Comparison of ENCODE assay signal across 13 mouse cellular contexts in genomic region chr6:51633663-51634362, GRCm38 (mm10).
DNase-seq lines count a peak whose midpoint lies in the region; ATAC-seq lines count a peak whose summit lies in the region.
"Had no signal": no experiment of that assay in that cellular context is flagged by ENCODE, and none has a peak within 500 bp of the region (broad histone marks: within the 10 kb centered on the region; RNA-seq: fewer than 3 reads in every experiment).

No protein-coding gene starts in this region.

- H3K9me3 ChIP-seq in liver, embryonic 12.5 days (replicated peaks): no peaks in the 10 kb centered on the region
- no peaks in the 10 kb centered on the region for H3K9me3 ChIP-seq in forebrain, embryonic 11.5 days (ENCODE audit: control insufficient read depth, low read length)
- no peaks in the 10 kb centered on the region for H3K9me3 ChIP-seq in neural tube, embryonic 15.5 days (replicated peaks)
- H3K9me3 ChIP-seq: hindbrain, embryonic 13.5 days had no signal

- intact Hi-C loops in heart, postnatal 25 days (cut with DNase I): no loop called here

- peak overlapping the region; percentile 53 for H3K4me2 ChIP-seq in liver, embryonic 12.5 days
- H3K4me2 ChIP-seq in forebrain, embryonic 11.5 days (ENCODE audit: low read depth, low read length, severe bottlenecking): no peak overlapping the region
- no peak overlapping the region for H3K4me2 ChIP-seq in neural tube, embryonic 15.5 days
- H3K4me2 ChIP-seq: hindbrain, embryonic 13.5 days had no signal

- 15% methylated on average over 8 of the region's 8 CpGs for WGBS in liver, embryonic 12.5 days (ENCODE audit: insufficient replicate concordance)
- WGBS in forebrain, embryonic 11.5 days: 69% methylated on average over 8 of the region's 8 CpGs
- WGBS in neural tube, embryonic 15.5 days: 70% methylated on average over 8 of the region's 8 CpGs

- peaks cover 16% of the 10 kb centered on the region; the same call in 1 of the 2 replicates for H3K27me3 ChIP-seq in liver, embryonic 12.5 days (replicated peaks)
- no peaks in the 10 kb centered on the region for H3K27me3 ChIP-seq in forebrain, embryonic 11.5 days (ENCODE audit: control insufficient read depth, insufficient read depth, low read length)
- no peaks in the 10 kb centered on the region for H3K27me3 ChIP-seq in neural tube, embryonic 15.5 days (replicated peaks)
- H3K27me3 ChIP-seq: hindbrain, embryonic 13.5 days had no signal

- peak overlapping the region; percentile 46 for H3K9ac ChIP-seq in liver, embryonic 12.5 days
- H3K9ac ChIP-seq in forebrain, embryonic 11.5 days (ENCODE audit: low read length): no peak overlapping the region
- no peak overlapping the region for H3K9ac ChIP-seq in neural tube, embryonic 15.5 days (replicated peaks)
- H3K9ac ChIP-seq: hindbrain, embryonic 13.5 days had no signal

- 0 out of 2 replicates have a peak overlapping the region, but pooled peaks have one; percentile 10 for H3K4me3 ChIP-seq in liver, embryonic 12.5 days
- no peak overlapping the region for H3K4me3 ChIP-seq in forebrain, embryonic 11.5 days (ENCODE audit: low read depth, low read length)
- H3K4me3 ChIP-seq in neural tube, embryonic 15.5 days (replicated peaks): no peak overlapping the region
- H3K4me3 ChIP-seq: hindbrain, embryonic 13.5 days had no signal

- peak; percentile 92 for DNase-seq in heart, adult 11 months
- DNase-seq in heart, postnatal 25 days (ENCODE audit: low spot score): no peak
- DNase-seq in thymus, postnatal 0 days (ENCODE audit: low spot score): peak; percentile 34
- DNase-seq in thymus, postnatal 4 days: no peak
- no peak for DNase-seq in right cerebral cortex, postnatal 36 days (ENCODE audit: low spot score in 2 of 2)
- DNase-seq in forebrain, embryonic 11.5 days (ENCODE audit: low spot score): no peak
- DNase-seq: adrenal gland, postnatal 25 days; B cell, adult 2 months; cerebellum, adult 8-10 months; kidney, postnatal 36 days had no signal

- H3K27ac ChIP-seq in liver, embryonic 12.5 days: peak overlapping the region; percentile 74
- H3K27ac ChIP-seq in forebrain, embryonic 11.5 days (ENCODE audit: low read depth, low read length): no peak overlapping the region
- H3K27ac ChIP-seq in neural tube, embryonic 15.5 days (replicated peaks): no peak overlapping the region

- peaks cover 49% of the 10 kb centered on the region for H3K4me1 ChIP-seq in liver, embryonic 12.5 days
- no peaks in the 10 kb centered on the region for H3K4me1 ChIP-seq in forebrain, embryonic 11.5 days (replicated peaks; ENCODE audit: control insufficient read depth, insufficient read depth, low read length)
- H3K4me1 ChIP-seq in neural tube, embryonic 15.5 days: peaks cover 11% of the 10 kb centered on the region; the same call in 1 of the 2 replicates

- H3K36me3 ChIP-seq in liver, embryonic 12.5 days: no peaks in the 10 kb centered on the region
- no peaks in the 10 kb centered on the region for H3K36me3 ChIP-seq in forebrain, embryonic 11.5 days (ENCODE audit: control insufficient read depth, insufficient read depth, low read length)
- no peaks in the 10 kb centered on the region for H3K36me3 ChIP-seq in neural tube, embryonic 15.5 days
- H3K36me3 ChIP-seq: hindbrain, embryonic 13.5 days had no signal

- peak; percentile 84 for ATAC-seq in liver, embryonic 12.5 days
- ATAC-seq in forebrain, embryonic 11.5 days (replicated peaks; ENCODE audit: low FRiP score): no peak
- no peak for ATAC-seq in neural tube, embryonic 15.5 days (ENCODE audit: low FRiP score)

Comparison
In these comparisons a context has a peak if more than half of its experiments do, and no peak if none do; other contexts are left out.
1. DNase-seq: peak in heart, adult 11 months (single experiment) and thymus, postnatal 0 days (single experiment); none in heart, postnatal 25 days (single experiment), thymus, postnatal 4 days (single experiment), right cerebral cortex, postnatal 36 days (0 of 2) and forebrain, embryonic 11.5 days (single experiment).